Mouse (Mus musculus) gastrocnemius, adult 18-20 months (tissue): ENCODE data around the gene D11Wsu47e. TPM values are rescaled to one million over a fixed set of nuclear protein-coding genes. Genes with fewer than 3 reads are reported as not detected.

Experiments
- DNase-seq: peaks from one replicate; pipeline ENCODE4 v3.0.0; 2021; ENCODE audit warnings: low spot score
- total RNA-seq, 2 experiments: library from RNA; stranded (reverse); gene quantifications; 2 replicates each; pipeline ENCODE4 v1.2.3; 2021

The D11Wsu47e gene
- total RNA-seq, 2 experiments from 2014 or later = 3.2 to 6.6 TPM

GRCm38 (mm10) chr11:113666205-113666604 is 18.0 kb upstream of the D11Wsu47e start:
- no peak for DNase-seq

GRCm38 (mm10) chr11:113666648-113667047 is 17.6 kb upstream of the D11Wsu47e start:
- DNase-seq = no peak

GRCm38 (mm10) chr11:113667122-113667521 is 17.1 kb upstream of the D11Wsu47e start:
- DNase-seq = no peak

- DNase-seq = no peak
Observed at GRCm38 (mm10) chr11:113667704-113668103, 16.5 kb upstream of the D11Wsu47e start.

GRCm38 (mm10) chr11:113668857-113669256 is 15.4 kb upstream of the D11Wsu47e start:
- no peak for DNase-seq

GRCm38 (mm10) chr11:113669711-113670110 is 14.5 kb upstream of the D11Wsu47e start:
- no peak for DNase-seq

GRCm38 (mm10) chr11:113673614-113674013 is 10.6 kb upstream of the D11Wsu47e start:
- no peak for DNase-seq

GRCm38 (mm10) chr11:113674595-113674994 is 9.6 kb upstream of the D11Wsu47e start:
- DNase-seq = no peak

GRCm38 (mm10) chr11:113676847-113677246 is 7.4 kb upstream of the D11Wsu47e start:
- peak; percentile 20 for DNase-seq

- no peak for DNase-seq
Observed at GRCm38 (mm10) chr11:113677378-113677777, 6.8 kb upstream of the D11Wsu47e start.

- DNase-seq = no peak
Observed at GRCm38 (mm10) chr11:113678373-113678772, 5.8 kb upstream of the D11Wsu47e start.

GRCm38 (mm10) chr11:113680954-113681353 is 3.3 kb upstream of the D11Wsu47e start:
- no peak for DNase-seq

- no peak for DNase-seq
Observed at GRCm38 (mm10) chr11:113681979-113682378, 2.2 kb upstream of the D11Wsu47e start.

GRCm38 (mm10) chr11:113682897-113683626 is 1.1 kb upstream of the D11Wsu47e start:
- peak; percentile 8 for DNase-seq

GRCm38 (mm10) chr11:113683627-113683956 is 620 bp upstream of the D11Wsu47e start:
- DNase-seq = peak; percentile 7

- DNase-seq = no peak
Observed at GRCm38 (mm10) chr11:113684707-113685426, 655 bp downstream of the D11Wsu47e start.

GRCm38 (mm10) chr11:113687031-113687430 is 2.8 kb downstream of the D11Wsu47e start:
- DNase-seq = no peak

- no peak for DNase-seq
Observed at GRCm38 (mm10) chr11:113690506-113690905, 6.3 kb downstream of the D11Wsu47e start.

GRCm38 (mm10) chr11:113691318-113691717 is 7.1 kb downstream of the D11Wsu47e start:
- DNase-seq = no peak

- DNase-seq = no peak
Observed at GRCm38 (mm10) chr11:113691851-113692250, 7.6 kb downstream of the D11Wsu47e start.

- DNase-seq = no peak
Observed at GRCm38 (mm10) chr11:113697571-113697970, 13.4 kb downstream of the D11Wsu47e start.

- no peak for DNase-seq
Observed at GRCm38 (mm10) chr11:113698013-113698545, 13.9 kb downstream of the D11Wsu47e start.

GRCm38 (mm10) chr11:113699643-113700042 is 15.4 kb downstream of the D11Wsu47e start:
- no peak for DNase-seq
